Mouse (Mus musculus): ENCODE results near the gene Zfp956.
"Not testable (repeated sequence)": the region's sequence is repeated elsewhere in the genome, so short reads cannot be mapped to it uniquely, and the experiment has no call there.

The Zfp956 gene

DNA sequence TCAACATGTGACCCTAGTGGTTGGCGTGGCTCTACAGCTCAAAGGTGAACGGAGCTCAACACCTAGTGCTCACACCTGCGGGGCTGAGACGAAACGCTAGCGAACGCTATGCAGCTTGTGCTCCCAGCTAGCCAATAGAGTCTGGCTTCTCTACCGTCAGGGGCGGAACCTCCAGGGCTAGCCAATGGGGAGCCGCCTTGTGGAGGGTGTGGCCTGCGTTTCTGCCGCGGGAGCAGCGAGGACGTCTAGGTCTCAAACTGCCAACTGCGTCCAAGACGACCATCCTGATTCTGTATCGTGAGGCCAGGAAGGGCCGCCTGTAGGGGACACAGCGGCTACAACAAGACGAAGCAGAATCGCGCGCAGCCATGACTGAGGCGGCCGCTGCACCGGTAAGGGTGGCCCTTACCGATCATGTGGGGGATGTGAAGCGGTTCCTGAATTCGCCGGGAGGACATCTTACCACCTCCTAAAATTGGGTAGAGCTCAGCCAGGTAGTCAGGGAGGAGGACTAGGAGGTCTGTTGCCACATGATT is at the start of gene Zfp956:
TSS of gene Zfp956 (plus strand) at position 200 of the 536 bp plus-strand sequence.
- DNase-seq (ENCODE audit: low spot score) = peak; percentile 93

DNA sequence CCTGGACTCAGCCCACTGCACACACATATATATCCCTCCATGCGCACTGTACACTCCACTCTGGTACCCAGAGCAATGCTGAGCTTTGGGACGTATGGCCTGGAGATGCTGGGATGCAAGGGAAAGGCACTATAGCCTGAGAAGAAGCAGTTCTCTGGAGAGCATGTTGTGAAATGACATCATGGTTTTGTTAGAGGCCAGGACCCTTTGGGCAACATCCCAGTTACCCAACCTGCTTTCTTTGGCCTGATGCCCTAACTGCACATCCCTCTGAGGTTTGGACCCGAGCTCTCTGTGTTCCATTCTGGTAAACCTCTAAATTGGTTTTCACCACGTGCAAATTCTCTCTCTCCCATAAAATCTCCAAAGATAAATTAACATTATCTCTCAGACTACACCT is 49.6 kb upstream of the Zfp956 start:
- DNase-seq (ENCODE audit: low spot score) = no peak

DNA sequence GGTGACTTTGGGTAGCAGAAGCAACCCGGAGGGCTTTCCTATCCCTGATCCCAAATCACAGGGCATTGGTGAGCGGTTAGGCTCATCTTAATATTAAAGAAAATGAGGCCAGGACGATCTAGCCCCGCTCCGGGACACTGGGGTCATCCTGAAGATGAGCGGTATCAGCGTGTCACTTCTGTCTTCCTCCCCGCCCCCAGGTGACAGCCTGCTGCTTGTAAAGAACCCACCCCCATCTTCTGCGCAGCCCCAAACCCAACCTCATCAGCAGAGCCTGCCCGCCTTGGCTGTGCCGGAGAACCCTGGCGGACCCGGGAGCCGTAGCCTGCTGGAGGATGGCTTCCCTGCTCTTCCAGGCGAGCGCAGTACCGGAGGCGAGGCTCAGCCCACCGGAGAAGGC is 48.8 kb upstream of the Zfp956 start:
- no peak for DNase-seq (ENCODE audit: low spot score)

DNA sequence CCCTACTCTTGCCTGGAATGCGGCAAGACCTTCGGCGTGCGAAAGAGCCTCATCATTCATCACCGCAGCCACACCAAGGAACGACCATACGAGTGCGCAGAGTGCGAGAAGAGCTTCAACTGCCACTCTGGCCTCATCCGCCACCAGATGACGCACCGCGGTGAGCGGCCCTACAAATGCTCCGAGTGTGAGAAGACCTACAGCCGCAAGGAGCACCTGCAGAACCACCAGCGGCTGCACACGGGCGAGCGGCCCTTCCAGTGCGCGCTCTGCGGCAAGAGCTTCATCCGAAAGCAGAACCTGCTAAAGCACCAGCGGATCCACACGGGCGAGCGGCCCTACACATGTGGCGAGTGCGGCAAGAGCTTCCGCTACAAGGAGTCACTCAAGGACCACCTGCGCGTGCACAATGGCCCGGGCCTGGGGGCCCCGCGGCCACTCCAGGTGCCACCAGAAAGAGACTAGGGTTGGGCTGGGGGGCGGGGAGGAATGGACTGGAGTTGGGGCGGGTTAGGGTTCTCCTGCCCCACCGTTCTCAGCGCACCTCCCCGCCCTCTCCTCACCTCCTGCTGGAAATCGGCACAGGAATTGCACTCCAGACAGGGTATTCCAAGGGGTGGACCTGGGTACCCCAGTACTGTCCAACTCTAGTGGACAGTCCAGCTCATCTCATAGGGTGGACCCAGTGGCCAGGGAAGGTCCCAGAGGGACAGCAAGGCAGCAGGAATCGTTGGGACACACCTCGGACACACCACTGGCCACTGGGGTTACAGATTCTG is 48.1 kb upstream of the Zfp956 start:
- DNase-seq (ENCODE audit: low spot score) = no peak

DNA sequence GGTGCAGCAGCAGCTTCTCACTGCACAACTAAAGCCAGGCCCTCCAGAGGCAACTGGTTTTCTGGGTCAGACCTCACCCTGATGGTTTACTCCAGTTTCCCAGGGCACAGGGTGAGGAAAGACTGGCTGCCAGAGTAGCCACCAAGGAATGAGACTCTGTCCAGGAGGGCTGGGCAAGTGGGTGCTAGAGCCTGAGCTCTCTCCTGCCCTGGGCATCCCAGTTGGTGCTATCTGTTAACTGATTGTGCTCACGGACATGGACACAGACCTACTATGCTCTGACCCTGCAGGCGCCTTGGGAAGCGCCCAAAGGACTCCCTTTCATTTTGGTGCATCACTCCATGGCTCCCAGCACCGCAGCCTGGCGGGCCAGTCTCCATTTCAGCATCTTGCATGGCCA is 46.9 kb upstream of the Zfp956 start:
- no peak for DNase-seq (ENCODE audit: low spot score)

DNA sequence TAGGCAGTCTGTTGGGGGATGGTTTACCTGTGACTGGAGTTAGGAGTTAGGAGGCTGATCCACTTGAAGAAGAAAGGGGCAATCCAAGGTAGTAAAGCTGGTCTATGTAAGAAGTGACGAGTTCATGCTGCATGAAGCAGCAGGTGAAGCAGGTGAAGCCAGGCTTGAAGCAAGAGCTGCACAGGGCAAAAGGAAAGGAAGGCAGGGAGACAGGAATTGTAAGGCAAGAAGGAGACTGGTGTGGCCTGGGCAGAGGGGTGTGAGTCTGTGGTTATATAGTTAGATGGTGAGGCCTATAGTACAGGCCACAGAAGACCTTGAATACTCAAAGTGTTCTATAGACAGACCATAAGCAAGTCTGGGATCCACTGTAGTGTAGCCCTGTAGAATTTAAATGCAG is 44.2 kb upstream of the Zfp956 start:
- DNase-seq (ENCODE audit: low spot score) = no peak

DNA sequence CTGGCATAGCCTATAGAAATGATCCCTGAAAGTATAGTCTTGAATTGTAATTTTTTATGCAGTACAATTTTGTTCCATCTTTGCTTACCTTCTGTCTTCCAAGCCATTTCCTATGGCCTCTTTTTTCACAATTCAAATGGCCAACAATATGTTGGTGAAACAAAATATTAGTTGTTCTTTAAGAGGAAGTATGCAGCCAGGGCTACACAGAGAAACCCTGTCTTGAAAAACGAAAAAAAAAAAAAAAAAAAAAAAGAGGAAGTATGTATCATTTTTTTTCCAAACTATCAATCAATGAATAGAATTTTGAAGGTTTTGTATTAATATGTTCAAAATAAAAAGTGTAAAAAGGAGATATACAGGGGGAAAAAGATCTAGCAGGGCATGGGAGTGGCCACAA is 41.5 kb upstream of the Zfp956 start:
- DNase-seq (ENCODE audit: low spot score) = no peak

DNA sequence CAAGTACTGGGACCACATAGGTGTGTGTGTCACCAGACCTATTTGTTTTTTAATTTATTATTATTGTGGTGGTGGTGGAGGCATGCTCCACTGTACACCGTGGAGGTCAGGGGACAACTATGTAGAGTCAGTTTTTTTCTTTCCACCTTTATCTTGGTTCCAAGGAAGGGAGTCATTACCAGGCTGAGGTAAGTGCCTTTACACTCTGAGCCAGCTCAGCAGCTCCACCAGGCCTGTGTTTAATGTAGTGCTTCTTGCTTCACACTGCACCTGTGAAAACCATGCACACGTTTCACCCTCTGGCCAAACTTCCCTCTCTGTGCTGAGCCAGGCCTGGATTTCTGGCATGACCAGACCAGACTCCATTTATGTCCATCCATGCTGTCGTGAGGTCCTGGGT is 40.2 kb upstream of the Zfp956 start:
- DNase-seq (ENCODE audit: low spot score) = no peak

DNA sequence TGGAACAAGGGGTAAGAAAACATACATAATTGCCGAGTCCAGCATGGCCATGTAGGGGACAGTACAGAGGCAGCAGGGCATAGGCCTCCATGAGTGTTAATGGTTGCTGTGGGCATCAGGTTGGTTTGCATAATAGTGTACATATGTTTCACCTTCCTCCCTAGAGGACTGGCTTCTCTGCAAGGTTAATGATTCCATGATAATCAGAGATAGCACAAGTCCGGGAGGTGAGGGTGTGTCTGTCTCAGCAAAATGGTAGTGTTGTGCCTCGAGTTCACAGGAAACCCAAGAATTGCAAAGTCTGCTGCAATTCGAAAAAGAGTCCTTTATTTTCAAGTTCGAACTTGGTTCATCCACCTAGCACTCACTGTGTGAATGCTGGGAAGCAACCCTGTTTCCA is 36.1 kb upstream of the Zfp956 start:
- DNase-seq (ENCODE audit: low spot score) = no peak

DNA sequence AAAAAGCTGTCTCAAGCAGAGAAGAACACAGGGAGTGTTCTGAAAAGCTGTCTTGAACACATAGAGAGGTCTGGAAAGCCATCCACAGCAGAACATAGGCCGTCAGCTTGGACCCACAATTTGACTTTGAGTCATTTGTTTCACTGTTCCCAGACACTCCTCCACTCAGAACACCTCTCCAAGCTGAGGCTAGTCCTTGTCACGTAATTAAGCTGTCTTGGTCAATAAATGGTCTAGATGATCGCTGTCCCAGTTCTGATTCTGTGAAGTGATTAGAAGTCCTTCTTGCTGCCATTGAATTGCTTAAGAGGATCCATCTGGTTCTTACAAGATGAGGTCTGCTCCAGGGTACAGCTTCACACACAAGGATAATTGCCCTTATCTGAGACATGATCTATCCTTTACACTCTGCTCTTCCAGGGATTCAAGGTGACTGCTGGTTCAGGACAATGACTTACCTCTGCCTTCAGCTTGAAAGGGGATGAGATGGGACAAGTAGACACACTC is 34.4 kb upstream of the Zfp956 start:
- DNase-seq (ENCODE audit: low spot score) = no peak

DNA sequence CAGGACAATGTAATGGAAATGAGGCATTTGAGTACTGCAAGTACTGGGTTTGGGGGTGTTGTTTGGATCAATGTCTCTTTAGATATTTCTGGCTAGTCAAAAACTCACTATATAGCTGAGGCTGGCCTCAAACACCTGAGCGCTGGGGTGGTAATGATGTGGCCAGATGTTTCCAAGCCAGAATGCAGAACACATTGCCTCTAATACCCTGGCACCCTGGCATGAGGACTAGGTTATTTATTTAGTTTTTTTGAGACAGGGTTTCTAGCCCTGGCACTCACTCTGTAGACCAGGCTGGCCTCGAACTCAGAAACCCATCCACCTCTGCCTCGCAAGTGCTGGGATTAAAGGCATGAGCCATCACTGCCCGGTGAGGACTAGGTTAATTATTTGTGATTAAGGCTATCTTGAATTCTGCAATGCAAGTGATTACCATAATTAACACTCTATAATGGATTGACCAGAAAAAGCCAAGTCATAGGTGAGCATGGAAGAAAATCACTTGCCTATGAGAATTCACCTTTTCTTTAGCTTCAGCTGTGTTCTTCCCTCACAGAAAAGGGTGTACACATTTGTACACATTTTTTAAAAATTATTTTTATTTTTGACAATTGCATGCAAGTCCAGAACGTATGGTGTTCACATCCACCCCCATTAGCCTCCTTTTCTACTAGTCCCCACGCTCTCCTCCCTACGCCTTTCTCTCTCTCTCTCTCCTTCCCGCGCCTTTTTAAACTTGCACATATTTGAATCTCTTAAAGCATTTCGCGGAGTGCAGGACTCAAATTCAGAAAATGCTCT is 33.3 kb upstream of the Zfp956 start:
- DNase-seq (ENCODE audit: low spot score) = peak; percentile 11

DNA sequence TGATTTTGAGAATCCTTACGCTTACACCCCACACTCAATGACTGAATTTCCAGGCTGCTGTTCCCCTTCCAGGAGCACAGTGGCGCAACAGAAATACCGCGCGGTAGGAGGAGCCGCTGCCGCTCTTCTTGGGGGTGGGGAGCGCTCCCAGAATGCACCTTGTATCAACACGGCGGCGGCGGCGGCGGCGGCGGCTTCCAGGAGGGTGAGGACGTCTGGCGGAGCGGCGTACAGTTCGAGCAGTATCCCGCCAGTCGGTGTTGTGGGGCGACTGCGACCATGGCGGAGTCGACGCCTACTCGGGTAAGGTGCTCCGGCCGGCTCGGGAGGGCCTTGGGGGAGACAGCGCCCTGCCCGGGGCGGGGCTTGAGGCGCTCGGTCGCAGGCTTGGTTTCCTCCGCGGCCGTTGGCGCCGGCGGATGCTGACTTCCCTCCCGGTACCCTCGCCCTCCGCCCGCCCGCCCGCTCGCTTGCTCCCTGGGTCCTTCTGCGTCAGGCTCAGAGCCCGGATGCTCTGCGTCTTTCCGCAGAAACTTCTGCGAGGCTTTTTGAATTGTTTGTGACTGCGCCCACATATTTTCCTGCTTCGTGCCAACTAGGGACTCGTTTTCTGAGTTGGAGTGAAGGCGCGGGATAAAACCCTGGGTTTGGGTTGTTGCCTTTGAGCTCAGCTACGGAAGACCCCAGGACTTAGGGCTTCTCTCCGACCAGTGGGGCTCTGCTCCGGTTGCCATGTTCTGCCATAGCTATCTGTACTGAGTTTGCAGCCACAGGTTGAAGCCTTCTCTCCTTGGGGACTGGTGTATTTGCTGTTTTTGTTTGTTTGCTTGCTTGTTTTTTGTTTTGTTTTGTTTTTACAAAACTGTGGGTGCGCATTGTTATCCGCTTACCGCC is 32.5 kb upstream of the Zfp956 start, which contains the start of gene Zfp212:
TSS of gene Zfp212 (plus strand) at position 30 of the 894 bp plus-strand sequence.
- DNase-seq (ENCODE audit: low spot score) = peak; percentile 86

DNA sequence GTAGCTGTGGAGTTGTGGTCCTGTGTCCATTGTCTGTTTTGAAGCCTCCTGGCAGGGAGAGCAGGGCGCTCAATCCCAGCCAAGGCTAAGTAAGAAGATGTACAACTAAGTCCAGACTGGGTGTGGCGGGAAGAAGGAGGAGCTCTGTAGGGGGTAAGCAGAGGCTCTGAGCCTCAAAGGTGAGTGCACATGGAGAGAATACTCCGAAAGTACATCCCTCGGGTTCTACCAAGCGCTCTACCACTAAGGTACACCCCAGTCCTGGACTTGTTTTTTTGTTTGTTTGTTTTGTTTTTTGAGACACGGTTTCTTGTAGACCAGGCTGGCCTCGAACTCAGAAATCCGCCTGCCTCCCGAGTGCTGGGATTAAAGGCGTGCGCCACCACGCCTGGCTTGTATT is 10.7 kb upstream of the Zfp956 start:
- DNase-seq (ENCODE audit: low spot score) = peak; percentile 24

DNA sequence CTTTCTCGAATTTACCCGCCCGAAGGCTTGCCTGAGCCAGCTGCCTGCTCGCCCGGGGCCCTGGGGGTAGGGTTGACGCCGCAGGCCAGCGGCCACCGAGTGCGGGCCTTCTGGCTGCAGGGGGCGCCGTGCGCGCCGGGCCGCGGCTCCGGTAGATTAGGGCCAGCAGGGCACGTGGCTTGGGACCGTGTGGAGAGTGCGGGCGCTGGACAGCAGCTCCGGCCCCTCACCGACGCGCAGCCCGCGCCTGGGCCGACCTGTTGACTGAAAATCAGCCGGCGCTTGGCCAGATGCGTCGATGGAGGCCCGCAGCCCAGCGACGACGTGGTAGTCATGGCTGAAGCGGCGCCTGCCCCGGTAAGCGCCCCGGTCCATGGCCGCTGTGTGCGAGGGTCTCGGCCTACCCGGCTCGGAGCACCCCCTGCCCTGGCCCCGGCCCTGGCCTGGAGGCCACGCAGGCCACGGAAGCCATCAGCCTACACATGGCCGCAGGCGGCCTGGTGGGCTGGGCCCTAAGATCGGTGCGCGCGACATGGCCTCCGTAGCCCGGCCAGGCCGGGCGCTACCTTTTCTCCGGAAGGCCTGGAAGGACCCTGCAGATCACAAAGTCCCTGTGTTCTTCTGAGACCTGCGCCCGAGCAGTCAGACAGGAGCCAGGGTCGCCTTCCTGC is 10.0 kb upstream of the Zfp956 start:
- DNase-seq (ENCODE audit: low spot score) = peak; percentile 61

DNA sequence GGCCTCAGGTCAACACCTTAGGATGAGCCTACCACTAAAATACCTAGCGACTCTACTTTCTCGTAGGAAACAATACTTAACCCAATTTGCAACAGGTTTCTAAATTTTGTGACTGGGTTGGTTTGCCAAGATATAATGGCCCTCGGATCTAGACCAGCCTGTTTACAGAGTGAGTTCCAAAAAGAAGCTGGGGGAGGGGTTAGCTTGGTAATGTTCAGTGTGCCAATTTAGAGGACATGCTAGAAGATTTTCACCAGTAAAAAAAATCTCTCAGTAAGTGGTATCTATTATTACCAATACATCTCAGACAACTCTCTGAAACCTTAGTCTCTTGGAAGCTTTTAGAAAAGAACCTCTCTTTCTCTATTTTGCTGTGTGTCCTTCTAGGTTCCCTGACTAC is 9.5 kb upstream of the Zfp956 start:
- DNase-seq (ENCODE audit: low spot score) = peak; percentile 18

DNA sequence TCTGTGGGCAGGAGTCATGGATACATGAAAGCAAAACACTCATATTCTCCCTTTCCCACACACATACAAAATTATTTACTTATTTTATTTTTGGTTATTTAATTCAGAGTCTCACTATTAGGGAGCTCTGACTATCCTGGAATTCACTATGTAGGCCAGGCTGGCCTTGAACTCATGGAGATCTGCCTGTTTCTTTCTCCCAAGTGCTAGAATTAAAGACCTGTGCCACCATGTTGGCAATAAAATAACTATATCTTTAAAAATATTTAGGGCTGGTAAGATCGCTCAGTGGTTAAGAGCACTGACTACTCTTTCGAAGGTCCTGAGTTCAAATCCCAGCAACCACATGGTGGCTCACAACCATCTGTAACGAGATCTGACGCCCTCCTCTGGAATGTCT is 5.8 kb upstream of the Zfp956 start:
- no peak for DNase-seq (ENCODE audit: low spot score)

DNA sequence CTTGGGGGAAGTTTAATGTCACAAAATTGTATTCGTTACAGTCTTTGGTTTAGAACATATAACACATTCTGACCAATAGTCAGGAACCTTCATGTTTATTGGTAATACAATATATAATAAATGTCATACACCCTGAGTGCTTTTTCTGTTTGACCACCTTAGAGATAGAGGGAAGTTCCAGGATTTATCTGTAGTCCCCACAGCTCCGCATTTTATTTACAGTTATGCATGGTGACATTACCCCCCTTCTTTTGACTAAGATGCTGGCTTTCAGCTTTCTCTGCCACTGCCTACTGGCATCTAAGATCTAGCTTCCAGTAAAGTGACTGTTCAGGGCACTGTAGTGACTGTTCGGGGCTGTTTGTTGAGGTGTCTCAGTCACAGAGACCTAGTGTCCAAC is 1.2 kb downstream of the Zfp956 start:
- DNase-seq (ENCODE audit: low spot score) = no peak

DNA sequence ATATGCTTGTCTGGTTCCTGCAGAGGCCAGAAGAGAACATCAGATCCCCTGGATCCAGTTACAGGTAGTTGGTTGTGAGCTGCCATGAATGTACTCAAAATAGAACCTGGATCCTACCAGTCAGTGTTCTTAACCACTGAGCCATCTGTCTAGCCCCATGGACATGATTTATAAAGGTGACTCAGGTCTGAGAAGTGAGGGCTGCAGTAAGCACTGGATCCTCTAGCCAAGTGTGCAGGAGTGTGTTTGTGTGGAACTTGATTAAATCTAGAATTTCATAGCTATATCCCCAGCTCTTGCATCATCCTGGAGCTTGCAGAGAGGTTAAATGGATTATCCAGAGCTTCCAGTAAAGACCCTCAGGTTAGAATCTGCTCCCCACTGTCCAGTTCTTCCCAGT is 4.6 kb downstream of the Zfp956 start:
- DNase-seq (ENCODE audit: low spot score) = no peak

DNA sequence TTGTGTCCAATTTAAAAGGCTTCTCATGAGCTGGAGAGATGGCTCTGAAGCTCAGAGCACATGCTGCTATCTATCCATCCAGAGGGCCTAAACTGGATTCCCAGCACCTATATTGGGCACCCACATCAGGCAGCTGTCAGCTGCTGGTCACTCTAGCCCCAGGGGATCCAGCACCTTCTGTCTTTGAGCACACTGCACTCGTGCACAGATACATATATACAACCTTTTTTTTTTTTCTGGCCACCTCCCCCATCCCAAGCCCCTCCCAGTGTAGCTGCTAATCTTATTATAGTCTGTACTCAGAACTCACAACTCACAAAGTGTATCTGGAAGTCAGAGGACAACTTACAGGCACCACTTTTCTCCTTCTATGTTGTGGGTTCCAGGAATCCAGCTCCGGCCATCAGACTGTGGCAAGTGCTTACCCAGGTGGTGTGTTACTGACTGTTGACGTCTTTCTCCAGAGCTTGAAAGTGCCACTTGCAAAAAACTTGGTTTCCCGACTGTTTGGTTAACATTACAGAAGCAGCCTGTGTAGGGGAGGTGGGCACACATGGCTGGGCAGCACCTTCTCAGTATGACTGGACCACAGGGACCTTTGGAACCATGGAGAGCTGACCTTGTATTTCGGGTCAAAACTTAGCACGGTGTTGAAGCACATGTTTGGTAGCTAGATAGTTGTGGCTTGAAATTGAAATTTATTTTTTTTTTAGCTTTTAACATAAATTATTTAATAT is 7.7 kb downstream of the Zfp956 start:
- no peak for DNase-seq (ENCODE audit: low spot score)

DNA sequence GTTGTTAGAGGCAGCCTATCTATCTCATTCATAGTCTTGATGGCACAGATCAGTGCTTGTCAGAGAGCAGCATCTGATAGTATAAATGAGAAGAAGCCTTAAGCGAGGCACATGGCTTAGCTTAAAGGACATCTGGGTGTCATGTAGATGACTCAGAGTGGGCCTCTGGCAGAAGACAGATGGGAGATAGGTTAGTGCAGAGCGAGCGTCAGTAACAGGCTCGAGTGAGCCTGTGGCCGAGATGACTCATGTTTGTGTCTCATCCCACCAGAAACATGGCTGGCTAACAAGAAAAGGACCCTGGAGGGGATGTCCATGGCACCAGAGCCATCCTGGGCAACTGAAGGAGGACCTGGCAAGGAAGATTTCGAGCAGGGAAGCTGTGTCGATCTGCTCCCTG is 9.9 kb downstream of the Zfp956 start:
- DNase-seq (ENCODE audit: low spot score) = no peak

DNA sequence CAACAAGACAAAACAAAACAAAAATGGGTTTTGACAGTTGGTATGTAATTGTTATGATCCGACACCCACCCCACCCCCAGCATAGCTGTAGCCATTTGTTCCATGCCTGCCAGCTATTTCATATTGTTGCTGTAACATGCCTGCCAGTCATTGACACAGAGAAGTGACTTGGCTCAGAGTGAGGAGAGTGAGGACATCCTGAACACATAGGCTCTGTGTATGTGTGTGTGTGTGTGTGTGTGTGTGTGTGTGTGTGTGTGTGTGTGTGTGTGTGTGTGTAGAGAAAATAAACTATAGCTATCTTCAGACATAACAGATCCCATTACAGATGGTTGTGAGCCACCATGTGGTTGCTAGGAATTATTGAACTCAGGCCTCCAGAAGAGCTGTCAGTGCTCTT is 15.0 kb downstream of the Zfp956 start:
- DNase-seq (ENCODE audit: low spot score) = not testable (repeated sequence)
